Mouse (Mus musculus) kidney, adult 2 months (tissue): ENCODE results near the gene Zfp637.

Source experiments
- CTCF ChIP-seq: fragments of 200-500 bp; conservative IDR thresholded peaks from 2 replicates; pipeline ENCODE4 v1.5.1; 2011; ENCODE audit warnings: low read depth, mild to moderate bottlenecking, control low read depth, low read length, moderate library complexity, mixed read lengths; ENCODE audit not compliant: insufficient read depth, insufficient read length
- POLR2A ChIP-seq: fragments of 200-500 bp; IDR thresholded peaks from one replicate; pipeline ENCODE4 v1.6.1; 2011; ENCODE audit warnings: low read depth, low read length, control low read depth

GRCm38 (mm10) chr6:117881229-117881628 is 40.2 kb downstream of the Zfp637 start:
- TF ChIP-seq POLR2A: no peak
- no peak for TF ChIP-seq CTCF
